ENCODE assay signal across 10 mouse cellular contexts in the genomic region with DNA sequence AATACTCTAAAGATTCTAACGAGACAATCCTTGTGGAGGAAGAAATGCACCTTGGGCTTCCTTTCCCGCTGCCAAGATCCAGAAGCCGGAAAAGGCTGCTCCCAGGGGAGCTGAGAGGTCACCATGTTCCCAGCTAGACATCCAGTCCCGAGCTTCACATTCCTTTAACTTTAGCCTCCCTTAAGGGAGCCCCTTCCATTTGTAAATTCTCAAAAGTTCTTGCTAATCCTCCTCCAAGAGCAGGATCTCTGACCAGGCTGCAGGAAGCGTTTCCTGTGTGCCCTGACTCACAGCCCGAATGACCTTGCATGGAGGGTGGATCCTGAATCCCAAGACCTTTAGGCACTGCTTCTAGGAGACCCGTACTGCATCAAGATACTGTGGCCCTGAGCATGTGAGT. TPM values are rescaled to one million over a fixed set of nuclear protein-coding genes. Genes with fewer than 3 reads are reported as not detected.
DNase-seq lines count a peak whose midpoint lies in the region; TF ChIP-seq lines count a peak whose summit lies in the region.
"Had no signal": no experiment of that assay in that cellular context is flagged by ENCODE, and none has a peak within 500 bp of the region (broad histone marks: within the 10 kb centered on the region; RNA-seq: fewer than 3 reads in every experiment).

No protein-coding gene starts in this region.

- no peak for DNase-seq in testis, postnatal 14 days (ENCODE audit: low spot score)
- peak; percentile 64 to 74 for DNase-seq in heart, postnatal 10 days
- DNase-seq in kidney, postnatal 36 days = peak; percentile 72 to 75
- DNase-seq in yolk sac, embryonic 10.5 days (ENCODE audit: low spot score) = peak; percentile 34
- DNase-seq in left cerebral cortex, adult 8-10 months (ENCODE audit: low spot score in 2 of 2) = no peak
- no peak for DNase-seq in frontal cortex, postnatal 25 days (ENCODE audit: low spot score in 2 of 2)
- no peak for DNase-seq in cerebellum, adult 18-20 months
- DNase-seq: thymus, postnatal 25 days had no signal

- intact Hi-C loops in heart, postnatal 10 days (cut with DNase I) = no loop called here

- no peak overlapping the region for H3K4me3 ChIP-seq in testis, adult 2 months (ENCODE audit: control insufficient read depth, low read depth, low read length)
- H3K4me3 ChIP-seq: neural tube, embryonic 12.5 days had no signal

- no peak for TF ChIP-seq POLR2A in testis, adult 2 months (IDR thresholded peaks at IDR 0.05; ENCODE audit: control insufficient read depth, low read depth, low read length)

- peaks cover 5% of the 10 kb centered on the region for H3K4me1 ChIP-seq in testis, adult 2 months (ENCODE audit: control insufficient read depth, insufficient read depth, low read length)
- H3K4me1 ChIP-seq: neural tube, embryonic 12.5 days had no signal

- no peaks in the 10 kb centered on the region for H3K36me3 ChIP-seq in testis, adult 2 months (ENCODE audit: control insufficient read depth, insufficient read depth, low read length)
- H3K36me3 ChIP-seq: neural tube, embryonic 12.5 days had no signal

- no peaks in the 10 kb centered on the region for H3K27me3 ChIP-seq in testis, adult 2 months (ENCODE audit: control insufficient read depth, insufficient read depth, low read length)
- H3K27me3 ChIP-seq: neural tube, embryonic 12.5 days had no signal

- TF ChIP-seq CTCF in testis, adult 2 months (IDR thresholded peaks at IDR 0.05; ENCODE audit: control insufficient read depth, insufficient read depth, insufficient replicate concordance, low read depth, low read length) = no peak

- peak overlapping the region; percentile 40; the same call in 1 of the 2 replicates for H3K27ac ChIP-seq in testis, adult 2 months (ENCODE audit: control insufficient read depth, insufficient read depth, low read depth, low read length)
- H3K27ac ChIP-seq: neural tube, embryonic 12.5 days had no signal

RNA-seq across cellular contexts. Expression of a gene that starts 53.5 kb away (rescaled TPM):
- polyA plus RNA-seq in testis, adult 2 months (2012; rRNA removed) = 78.3 and 82.3 TPM in 2 replicates
- 100 to 1,000 TPM; 197 to 202 TPM for total RNA-seq in heart, postnatal 10 days (2021)
- total RNA-seq in left cerebral cortex, adult 8-10 months (2022) = 100 to 1,000 TPM; 183 to 219 (median 203) TPM

Comparison
In these comparisons a context has a peak if more than half of its experiments do, and no peak if none do; other contexts are left out.
1. DNase-seq: peak in heart, postnatal 10 days (2 of 2), kidney, postnatal 36 days (2 of 2) and yolk sac, embryonic 10.5 days (single experiment); none in testis, postnatal 14 days (single experiment), left cerebral cortex, adult 8-10 months (0 of 2), frontal cortex, postnatal 25 days (0 of 2) and cerebellum, adult 18-20 months (0 of 2).